Mouse (Mus musculus): ENCODE data around the gene Mettl7a2. TPM values are rescaled to one million over a fixed set of nuclear protein-coding genes. Genes with fewer than 3 reads are reported as not detected.
A peak's percentile ranks its signal among the peaks of the same experiment; 100 is the strongest.
"Not testable (repeated sequence)": the region's sequence is repeated elsewhere in the genome, so short reads cannot be mapped to it uniquely, and the experiment has no call there.

Mettl7a2 gene
- total RNA-seq (2021), result under 1 TPM in 1 of 2 experiments, not detected in 1; 0.20 TPM
- long read RNA-seq, experiment 1, result 0 reads
- long read RNA-seq, experiment 2, result 0 reads

DNA sequence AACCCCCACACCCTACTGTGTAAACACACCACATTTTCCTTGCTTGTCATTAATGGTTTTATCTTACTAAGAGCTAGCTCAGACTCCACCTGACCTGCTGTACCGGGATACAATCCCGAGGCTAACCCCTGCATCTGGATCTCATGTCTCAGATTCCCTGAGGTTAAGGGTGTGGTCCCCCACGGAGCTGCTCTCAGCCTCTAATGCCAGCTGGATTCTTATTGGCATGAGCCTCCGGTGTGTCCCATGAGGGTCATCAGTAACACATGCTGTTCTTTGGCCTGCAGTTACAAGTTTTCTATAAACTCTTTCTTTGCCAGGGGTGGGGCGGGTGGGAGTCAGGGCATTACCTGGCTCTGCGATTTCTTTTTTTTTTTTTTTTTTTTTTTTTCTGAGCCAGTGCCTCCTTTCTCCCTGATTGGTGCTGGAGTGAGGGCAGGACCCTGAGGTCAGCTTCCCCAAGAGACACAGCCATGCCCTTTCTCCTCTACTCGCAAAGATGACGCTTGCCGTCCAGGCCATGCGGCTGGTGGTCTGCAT is at the start of gene Mettl7a2, which contains the start of gene Methig1:
Gene Mettl7a2, plus strand, starts transcription at position 490 of the 540 bp plus-strand sequence.
Gene Methig1, plus strand, starts transcription at position 439 of the 540 bp plus-strand sequence.
- no peak for DNase-seq (ENCODE audit: low spot score in 2 of 2)
- intact Hi-C loops (cut with DNase I), result no loop called here

DNA sequence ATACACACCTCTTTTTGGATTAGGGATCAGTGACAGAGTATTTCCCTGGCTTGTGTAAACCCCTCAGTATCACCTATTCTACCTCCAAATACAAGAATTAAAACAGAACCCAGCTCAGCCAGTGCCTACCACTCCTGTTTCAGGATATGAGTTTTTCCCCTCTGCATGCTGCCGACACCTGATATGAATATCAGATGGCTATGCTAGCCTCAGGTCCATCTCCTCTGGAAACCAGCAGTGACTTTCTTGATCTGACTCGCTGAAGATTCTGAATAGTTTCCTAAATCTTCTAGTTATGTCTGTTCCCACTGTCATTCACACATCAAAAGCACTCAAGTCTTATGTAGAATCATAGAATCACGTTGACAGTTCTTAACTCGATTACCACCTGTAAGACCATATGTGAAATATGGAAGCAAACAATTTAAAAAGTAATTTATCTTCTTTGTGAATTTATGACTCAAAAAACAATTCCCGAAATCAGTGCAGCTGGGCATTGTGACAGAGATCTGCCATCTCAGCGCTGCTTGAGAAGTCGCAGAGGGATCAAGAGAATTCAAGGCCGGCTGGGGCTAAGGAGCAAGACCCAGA is 49.5 kb upstream of the Mettl7a2 start:
- intact Hi-C loops (cut with DNase I), result no loop called here
- no peak for DNase-seq (ENCODE audit: low spot score in 2 of 2)

DNA sequence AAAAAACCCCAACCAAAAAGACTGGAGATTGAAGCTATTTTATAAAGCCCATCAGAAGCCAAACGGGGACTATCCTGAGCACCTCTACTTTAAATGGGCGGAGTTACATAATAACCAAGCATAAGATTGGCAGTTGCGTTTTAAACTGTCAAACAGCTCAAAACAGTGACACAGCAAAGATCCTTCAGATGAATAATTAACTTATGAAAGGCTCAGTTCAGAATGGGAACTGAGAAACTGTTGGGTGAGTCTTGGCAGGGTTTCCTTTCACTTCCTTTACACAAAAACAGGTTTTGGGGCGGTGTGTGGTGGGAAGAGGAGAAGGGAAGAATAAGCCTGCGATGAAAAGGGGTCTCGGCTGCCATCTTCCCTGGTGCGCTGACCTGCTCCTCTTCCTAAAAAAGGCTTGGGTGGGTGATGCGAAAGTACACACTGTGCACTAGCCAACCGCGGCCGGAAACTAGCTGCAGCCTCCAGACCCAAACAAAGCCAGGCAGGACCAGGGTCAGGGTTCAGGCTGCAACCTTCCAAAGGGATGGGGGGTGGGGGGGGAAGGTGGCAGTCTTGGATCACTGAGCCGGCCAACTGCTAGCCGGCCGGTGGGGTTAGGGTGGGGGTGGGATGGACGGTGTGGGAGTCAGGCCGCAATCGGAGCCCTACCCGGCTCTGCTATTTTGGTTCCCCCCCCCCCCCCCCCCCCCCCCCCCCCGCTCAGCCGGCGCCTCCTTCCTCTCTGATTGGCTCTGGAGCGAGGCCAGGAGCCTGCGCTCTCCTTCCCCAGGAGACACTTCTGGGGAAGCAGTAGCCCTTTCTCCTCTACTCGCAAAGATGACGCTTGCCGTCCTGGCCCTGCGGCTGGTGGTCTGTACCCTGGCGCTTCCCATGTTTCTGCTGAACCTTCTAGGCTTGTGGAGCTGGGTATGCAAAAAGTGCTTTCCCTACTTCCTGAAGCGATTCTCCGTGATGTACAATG is 48.7 kb upstream of the Mettl7a2 start, which contains the start of gene Mettl7a1:
Gene Mettl7a1, plus strand, starts transcription at position 122 of the 973 bp plus-strand sequence.
- intact Hi-C loops (cut with DNase I), result no loop called here

DNA sequence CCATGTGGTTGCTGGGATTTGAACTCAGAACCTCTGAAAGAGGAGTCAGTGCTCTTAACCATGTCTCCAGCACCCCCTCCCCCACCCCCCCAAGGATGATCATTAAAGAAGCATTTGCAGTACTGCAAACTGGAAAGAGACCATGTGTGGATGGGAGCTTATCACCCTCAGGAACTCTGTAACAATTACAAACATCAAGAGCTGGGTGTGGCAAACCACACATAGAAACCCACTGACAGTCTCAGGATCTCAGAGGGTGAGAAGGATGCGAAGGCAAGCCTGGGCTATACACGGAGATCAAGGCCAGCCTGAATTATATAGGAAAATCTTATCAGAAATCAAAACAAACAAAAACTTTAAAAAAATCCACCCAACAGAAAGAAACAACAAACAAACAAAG is 46.8 kb upstream of the Mettl7a2 start:
- intact Hi-C loops (cut with DNase I), result no loop called here
- DNase-seq (ENCODE audit: low spot score in 2 of 2), result no peak

More for the DNA sequence above, 48.7 kb upstream of the Mettl7a2 start, which contains the start of gene Mettl7a1:
- DNase-seq (ENCODE audit: low spot score in 2 of 2), result peak; percentile 84 to 85

DNA sequence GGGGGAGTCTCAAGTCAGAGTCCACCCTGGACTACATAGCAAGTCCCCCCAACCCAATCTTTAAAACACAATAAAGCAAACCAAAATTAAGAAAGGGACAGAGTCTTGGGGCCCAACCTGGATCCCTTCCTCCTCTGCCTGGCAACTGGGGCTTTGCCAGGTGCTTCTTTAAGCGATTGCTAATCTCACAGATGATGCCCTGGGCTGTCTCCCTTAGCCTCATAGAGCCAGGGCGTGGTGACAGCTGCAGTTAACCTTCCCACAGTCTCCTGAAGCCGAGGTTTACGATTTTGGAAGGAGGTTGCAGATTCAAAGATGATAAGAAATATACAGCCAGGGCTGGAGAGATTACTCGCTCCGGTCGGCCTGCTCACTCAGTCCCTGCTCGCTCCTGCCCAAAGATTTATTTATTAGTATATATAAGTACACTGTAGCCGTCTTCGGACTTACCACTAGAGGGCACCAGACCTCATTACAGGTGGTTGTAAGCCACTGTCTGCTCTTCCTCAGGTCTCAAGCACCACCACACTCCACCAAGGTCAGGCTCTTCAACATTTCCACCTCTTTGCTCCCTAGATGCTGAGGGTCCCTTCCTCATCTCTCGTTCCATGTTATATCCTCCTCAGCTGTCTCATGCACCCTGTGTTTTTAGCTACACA is 45.4 kb upstream of the Mettl7a2 start:
- intact Hi-C loops (cut with DNase I), result not testable (repeated sequence)
- peak in 1 of 2 experiments; percentile 27 for DNase-seq (ENCODE audit: low spot score in 2 of 2)

DNA sequence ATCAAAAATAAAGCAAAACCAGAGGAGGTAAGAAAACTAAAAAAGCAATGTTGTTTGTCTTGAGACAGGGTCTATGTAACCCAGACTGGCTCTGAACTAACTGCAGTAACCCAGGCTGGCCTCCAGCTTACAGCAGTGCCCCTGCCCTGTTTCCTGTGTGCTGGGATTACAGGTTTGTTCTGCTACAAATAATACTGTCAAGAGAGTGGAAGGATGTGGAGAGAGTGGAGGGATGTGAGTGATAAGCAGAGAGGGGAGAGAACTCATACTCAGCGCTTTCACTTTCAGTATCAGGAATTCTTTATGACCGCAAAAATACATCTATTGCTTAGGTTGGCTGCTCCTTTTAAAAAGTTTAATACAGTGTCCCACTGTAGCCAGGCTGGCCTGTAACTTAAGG is 40.7 kb upstream of the Mettl7a2 start:
- intact Hi-C loops (cut with DNase I), result no loop called here
- DNase-seq (ENCODE audit: low spot score in 2 of 2), result no peak

DNA sequence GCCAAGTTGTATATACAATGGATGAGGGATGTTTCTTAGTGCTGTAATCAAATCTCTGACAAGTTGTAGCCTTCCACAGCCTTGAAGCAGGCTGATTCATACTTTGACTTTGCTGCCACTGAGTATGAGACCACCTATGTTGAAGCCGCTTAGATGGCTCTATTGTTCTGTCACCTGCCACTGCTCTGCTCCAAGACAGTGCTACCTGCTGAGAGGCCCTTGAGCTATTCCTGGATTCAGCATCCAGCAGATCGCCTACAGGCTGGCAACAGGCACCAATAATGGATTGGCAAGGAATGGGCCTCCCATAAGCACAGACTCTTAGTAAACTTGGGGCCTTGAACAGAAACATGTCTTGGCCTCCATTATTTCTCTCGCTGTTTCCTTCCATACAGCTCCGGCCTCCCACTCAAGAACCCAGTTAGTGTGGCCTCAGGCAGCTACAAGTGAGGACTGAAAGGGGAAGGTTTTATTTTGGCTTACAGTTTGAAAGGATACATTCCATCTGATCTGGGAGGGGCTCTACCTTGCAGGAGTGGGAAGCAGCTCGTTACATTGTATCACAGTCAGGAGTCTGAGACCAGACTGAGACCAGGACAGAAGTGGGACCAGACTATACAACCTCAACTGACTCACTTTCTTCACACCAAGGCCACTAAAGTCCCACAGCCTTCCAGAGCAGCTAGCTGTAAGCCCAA is 38.4 kb upstream of the Mettl7a2 start:
- no peak for DNase-seq (ENCODE audit: low spot score in 2 of 2)
- intact Hi-C loops (cut with DNase I), result no loop called here

DNA sequence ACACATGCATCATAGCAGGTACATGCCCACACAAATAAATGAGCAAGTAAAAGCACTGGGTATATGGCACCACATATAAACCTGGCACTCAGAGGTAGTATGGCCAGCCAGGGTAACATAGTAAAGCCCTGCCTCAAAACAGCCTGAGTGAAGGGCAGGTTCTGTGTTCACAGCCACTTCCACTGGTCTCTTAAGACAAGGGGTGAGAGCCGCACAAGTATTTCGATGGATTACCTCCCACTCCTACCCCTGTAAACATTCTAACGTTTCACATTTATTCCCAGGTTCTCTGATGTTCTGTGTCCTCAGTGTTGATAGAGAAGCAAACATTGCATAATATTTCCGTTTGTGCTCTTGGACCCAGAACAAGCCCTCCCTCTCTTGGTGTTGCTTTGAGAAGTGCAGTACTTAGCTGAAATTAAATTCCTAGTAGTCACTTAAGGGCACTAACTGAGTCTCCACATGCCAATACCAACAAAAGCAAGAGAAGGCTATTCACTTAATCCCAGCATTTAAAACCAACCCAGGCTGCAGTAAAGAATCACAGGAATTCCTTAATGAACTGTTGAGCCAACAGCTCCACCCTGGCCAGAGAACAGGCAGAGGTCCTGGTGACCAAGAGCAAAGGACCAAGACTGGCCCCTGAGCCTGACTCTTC is 34.9 kb upstream of the Mettl7a2 start:
- intact Hi-C loops (cut with DNase I); DNase-seq (ENCODE audit: low spot score in 2 of 2): not testable (repeated sequence)

DNA sequence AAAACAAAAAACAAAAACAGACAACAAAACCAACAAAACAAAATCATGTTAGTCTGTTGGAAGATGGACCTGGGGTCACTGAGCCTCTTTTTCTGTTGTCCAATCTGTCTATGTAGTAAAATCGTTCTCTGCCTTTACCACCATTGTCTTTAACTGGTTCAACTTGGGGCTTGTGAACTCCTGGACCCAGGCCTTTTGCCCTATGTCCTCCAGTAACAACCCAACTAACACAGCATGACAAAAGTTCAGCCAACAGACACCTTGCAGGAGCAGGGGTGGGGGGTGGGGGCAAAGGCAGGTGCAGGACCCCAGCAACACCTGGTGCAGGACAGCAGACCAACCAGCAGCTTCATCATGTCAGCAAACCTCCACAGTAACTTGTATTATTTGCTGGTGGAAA is 33.1 kb upstream of the Mettl7a2 start:
- intact Hi-C loops (cut with DNase I), result loop anchor here (10.0 kb wide), 1 partner anchor 55 kb away; no protein-coding TSS in a partner anchor
- no peak for DNase-seq (ENCODE audit: low spot score in 2 of 2)

DNA sequence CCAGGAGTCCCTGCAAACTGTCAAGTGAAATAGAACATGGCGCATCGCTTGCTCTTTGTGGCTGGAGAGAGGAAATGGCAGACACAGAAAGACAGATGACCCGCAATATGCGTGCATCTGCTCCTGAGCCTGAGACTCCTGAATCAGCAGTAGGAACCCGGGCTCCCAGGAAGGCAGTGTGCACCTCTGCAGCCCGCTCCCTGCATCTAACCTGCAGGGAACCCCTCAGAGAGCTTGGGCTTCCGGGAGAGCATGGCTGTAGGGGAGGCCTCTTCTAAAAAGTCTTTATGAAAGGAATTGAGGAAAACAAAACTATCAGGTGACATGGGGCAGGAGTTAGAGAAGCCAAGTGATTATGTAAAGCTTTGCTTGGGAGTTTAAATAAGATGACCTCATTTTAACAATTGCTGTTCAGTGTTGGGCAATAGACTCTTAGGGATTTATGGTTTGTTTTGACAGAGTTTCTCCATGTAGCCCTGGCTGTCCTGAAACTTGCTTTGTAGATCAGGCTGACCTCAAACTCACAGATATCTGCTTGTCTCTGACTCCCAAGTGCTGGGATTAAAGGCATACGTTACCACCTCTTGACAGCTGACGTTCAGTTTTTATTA is 32.6 kb upstream of the Mettl7a2 start:
- intact Hi-C loops (cut with DNase I), result loop anchor here (10.0 kb wide), 1 partner anchor 54 kb away; no protein-coding TSS in a partner anchor
- no peak for DNase-seq (ENCODE audit: low spot score in 2 of 2)

DNA sequence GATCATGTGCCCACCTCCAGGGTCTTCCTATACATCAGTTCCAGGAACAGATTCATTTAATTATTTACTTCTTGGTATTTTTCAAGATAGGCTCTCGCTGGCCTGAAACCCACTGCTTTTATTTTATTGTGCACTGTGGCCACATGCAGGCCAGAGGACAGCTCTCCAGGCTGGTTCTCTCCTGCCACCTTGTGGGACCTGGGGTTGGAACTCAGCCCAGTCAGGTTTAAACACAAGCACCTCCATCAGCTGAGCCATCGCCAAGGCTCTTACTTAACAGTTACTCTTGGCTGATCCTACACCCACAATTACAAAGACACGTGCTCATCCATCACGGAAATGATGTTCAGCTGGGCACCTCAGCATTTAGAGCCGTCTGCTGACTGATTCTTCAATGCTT is 31.9 kb upstream of the Mettl7a2 start:
- no peak for DNase-seq (ENCODE audit: low spot score in 2 of 2)
- intact Hi-C loops (cut with DNase I), result loop anchor here (10.0 kb wide), 1 partner anchor 54 kb away; no protein-coding TSS in a partner anchor

DNA sequence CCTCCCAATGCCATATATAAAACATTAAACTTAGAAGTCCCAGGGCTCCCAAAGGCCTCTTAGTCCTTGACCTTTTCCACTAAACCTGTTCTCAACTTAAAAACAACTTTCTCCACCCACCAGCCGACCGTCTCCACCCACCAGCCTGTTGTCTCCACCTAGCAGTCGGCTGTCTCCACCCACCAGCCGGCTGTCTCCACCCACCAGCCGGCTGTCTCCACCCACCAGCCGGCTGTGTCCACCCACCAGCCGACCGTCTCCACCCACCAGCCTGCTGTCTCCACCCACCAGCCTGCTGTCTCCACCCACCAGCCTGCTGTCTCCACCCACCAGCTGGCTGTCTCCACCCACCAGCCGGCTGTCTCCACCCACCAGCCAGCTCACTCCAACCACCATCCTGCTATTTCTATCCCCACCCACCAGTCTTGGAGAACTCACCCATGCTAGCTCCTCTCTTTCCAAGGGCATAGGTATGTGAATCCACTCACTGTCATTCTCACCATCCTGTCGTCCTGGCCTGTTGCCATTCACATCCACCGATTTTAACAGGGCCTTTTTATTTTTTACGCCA is 28.9 kb upstream of the Mettl7a2 start:
- intact Hi-C loops (cut with DNase I), result loop anchor here (10.0 kb wide), 1 partner anchor 51 kb away; no protein-coding TSS in a partner anchor
- peak; percentile 54 for DNase-seq (ENCODE audit: low spot score in 2 of 2)

DNA sequence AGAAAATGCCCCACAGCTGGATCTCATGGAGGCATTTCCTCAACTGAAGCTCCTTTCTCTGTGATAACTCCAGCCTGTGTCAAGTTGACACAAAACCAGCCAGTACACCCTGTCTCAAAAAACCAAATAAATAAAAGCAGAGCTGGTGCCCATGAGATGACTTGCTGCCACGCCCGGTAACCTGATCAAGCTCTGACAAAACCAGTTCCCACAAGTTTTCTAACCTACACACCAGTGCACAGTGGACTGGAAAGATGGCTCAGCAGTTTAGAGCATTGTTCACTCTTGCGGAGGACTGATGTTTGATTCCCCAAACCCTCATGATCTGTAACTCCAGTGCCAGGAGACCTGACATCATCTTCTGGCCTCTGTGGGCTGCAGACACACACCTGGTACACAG is 27.8 kb upstream of the Mettl7a2 start:
- intact Hi-C loops (cut with DNase I), result loop anchor here (10.0 kb wide), 1 partner anchor 50 kb away; no protein-coding TSS in a partner anchor

DNA sequence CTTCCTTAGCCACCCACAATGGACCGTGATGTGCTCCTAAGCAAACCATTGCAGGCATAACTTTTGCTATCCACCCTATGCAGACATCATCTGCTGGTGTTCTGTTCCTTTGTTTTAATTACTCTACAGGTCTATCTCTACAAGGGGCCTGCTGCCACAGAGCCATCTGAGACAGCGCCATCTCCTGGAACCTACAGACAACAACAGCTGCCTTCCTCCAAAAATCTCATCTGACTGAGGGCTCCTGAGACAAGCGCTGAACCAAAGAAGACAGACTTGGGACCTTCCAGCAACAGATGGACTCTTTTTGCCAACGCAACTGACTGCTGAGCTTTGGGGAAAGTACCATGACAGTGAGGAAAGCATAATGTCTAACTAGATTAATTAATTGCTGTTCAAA is 24.9 kb upstream of the Mettl7a2 start:
- intact Hi-C loops (cut with DNase I), result loop anchor here (10.0 kb wide), 1 partner anchor 47 kb away; no protein-coding TSS in a partner anchor
- not testable (repeated sequence) for DNase-seq (ENCODE audit: low spot score in 2 of 2)

More for the DNA sequence above, 27.8 kb upstream of the Mettl7a2 start:
- DNase-seq (ENCODE audit: low spot score in 2 of 2), result no peak

DNA sequence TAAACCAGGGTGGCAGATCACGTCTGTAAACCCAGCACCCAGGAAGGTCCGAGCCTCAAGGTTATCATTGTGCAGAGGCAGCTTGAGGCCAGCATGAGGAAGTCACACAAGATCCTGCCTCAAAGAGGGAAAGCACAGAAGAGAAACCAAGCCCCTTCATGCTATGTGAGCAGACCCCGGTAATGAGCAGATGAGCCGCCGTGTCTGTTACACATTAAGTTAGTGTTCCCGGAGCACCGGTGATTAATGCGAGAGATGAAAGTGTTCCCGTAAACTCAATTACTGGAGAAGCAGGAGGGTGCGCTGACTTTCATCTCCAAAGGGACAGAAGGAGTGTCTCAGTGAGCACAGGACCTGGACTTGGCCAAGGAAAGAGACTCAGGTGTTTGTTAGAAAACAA is 23.7 kb upstream of the Mettl7a2 start:
- intact Hi-C loops (cut with DNase I), result loop anchor here (10.0 kb wide), 1 partner anchor 45 kb away; no protein-coding TSS in a partner anchor

DNA sequence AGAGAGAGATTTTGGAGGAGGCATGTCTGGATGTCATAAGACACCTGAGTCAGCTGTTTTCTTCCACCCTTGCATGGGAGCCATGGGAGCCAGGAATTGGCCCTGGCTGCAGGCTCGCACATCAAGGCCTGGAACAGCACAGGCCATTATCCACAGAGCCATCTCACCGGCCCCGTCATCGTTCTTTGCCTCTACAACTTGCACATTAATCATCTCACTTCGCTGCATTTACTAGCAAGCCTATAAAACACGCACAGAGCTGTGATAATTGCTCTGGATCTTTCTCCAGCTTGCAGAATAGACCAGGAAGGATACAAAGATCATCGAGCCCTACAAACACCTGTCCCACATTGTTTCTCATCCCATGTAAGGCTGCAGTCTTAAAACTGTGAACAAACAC is 22.3 kb upstream of the Mettl7a2 start:
- DNase-seq (ENCODE audit: low spot score in 2 of 2), result no peak
- intact Hi-C loops (cut with DNase I), result no loop called here

More for the DNA sequence above, 23.7 kb upstream of the Mettl7a2 start:
- not testable (repeated sequence) for DNase-seq (ENCODE audit: low spot score in 2 of 2)

All from left cerebral cortex, postnatal 14 days (tissue).